Mouse (Mus musculus): ENCODE results near the gene Foxi1.

DNA sequence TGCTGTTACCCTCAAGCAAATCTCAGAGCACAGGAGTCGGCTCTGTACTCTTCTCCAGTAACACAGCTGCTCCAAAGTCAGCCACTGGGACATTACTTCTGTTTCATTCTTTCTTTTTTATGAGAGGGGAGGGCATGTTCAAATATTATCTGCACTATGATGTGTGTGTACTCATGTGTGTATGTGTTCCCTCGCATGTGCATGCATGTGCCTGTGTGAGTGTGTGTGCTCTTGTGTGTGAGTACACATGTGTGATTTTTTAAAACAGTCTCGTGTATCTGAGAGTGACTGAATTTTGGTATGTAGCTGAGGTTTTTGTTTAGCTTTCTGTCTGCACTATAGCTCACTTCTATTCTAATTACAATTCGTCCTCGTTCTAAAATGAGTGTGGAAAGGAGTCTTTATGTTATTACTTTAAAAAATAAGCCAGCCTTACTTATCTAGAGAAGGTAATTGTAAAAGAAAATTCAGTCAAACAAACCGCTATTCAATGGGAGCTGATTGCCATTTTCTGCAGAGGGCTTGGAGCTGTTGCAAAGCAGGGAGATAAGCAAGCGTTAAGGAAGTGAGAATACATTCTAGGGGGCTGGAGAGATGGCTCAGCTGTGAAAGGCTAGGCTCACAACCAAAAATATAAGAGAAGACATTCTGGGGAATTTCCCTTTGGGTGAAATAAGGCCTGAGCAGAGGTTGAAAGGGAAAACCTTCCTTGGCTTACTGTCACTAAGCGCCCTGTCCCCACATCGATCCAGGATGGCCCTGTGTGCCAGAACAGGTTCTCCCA is 13.5 kb downstream of the Foxi1 start:
- TF ChIP-seq POLR2A (IDR thresholded peaks at IDR 0.05; ENCODE audit: low read depth, low read length) (no peak), CTCF (IDR thresholded peaks at IDR 0.05; ENCODE audit: extremely low read depth, insufficient read depth, insufficient read length, insufficient replicate concordance) (no peak)
